Mouse (Mus musculus): ENCODE results near the gene Sptbn2. TPM values are rescaled to one million over a fixed set of nuclear protein-coding genes. Genes with fewer than 3 reads are reported as not detected.

The Sptbn2 gene
- total and polyA plus RNA-seq, 2 experiments from 2014 or later = 17.9 to 143 TPM

DNA sequence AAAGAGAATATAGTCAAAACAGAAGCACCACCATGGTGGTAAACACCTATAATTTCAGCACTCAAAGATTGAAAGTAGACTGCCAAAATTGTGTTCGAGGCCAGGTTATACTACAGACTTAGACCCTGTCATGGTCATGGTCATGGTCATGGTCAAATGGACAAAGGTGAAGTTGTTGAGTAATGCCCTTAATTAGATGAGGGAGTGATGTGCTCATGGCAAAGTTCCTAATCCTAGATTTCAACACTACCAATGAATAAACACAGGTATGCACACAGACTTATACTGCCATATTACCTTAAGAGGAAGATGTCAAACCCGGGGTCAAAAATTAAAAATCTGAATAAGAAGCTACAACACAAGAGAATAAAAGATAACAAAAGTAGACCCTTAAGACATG, 75.3 kb downstream of the Sptbn2 start:
- DNase-seq (ENCODE audit: low spot score) (no peak), ATAC-seq (no peak)
- no peak overlapping the region for H3K4me3 ChIP-seq (ENCODE audit: low read length)
- H3K4me2 ChIP-seq (ENCODE audit: low read depth, low read length) = no peak overlapping the region
- peaks cover 7% of the 10 kb centered on the region for H3K4me1 ChIP-seq (ENCODE audit: insufficient read depth, low read length)
- WGBS = 92% methylated on average over 2 of the region's 2 CpGs
- no peak overlapping the region for H3K27ac ChIP-seq
- peaks cover 26% of the 10 kb centered on the region for H3K36me3 ChIP-seq (ENCODE audit: insufficient read depth, low read length)
- H3K9me3 ChIP-seq (ENCODE audit: low read length) = no peaks in the 10 kb centered on the region
- TF ChIP-seq CTCF (IDR thresholded peaks at IDR 0.05; ENCODE audit: low read depth) = no peak
- H3K27me3 ChIP-seq (ENCODE audit: insufficient read depth, low read length) = no peaks in the 10 kb centered on the region
- no peak overlapping the region for H3K9ac ChIP-seq (replicated peaks; ENCODE audit: low read length)

DNA sequence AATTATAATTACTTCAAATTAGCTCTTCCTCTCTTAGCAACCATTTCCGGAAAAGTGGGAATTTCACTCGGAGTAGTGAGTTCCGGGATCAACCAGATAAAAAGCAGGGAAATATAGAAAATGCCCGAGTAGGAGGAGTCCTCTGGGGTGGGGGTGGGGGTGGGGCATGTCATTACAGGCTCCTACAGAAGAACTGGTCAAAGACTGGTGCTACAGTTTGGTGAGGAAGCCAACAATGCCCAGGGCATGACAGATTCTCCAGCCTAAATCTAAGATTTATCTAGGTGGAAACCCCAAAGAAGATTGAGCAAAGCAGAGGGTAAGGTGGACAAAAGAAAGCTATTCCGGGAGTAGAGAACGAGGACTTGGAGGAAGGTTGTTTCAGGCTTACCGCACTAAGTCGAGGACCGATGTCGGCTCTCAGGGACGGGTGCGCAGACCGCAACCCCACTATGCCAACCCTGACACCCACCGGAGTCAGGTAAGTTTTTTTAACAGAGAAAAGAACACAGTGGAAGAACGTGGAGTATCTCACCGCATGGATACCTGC, 82.4 kb downstream of the Sptbn2 start:
- peak overlapping the region; percentile 70 for H3K9ac ChIP-seq (replicated peaks; ENCODE audit: low read length)
- under 1% methylated on average over 16 of the region's 16 CpGs for WGBS
- H3K9me3 ChIP-seq (ENCODE audit: low read length) = no peaks in the 10 kb centered on the region
- peak overlapping the region; percentile 78 for H3K4me3 ChIP-seq (ENCODE audit: low read length)
- peak overlapping the region; percentile 87 for H3K27ac ChIP-seq
- H3K27me3 ChIP-seq (ENCODE audit: insufficient read depth, low read length) = no peaks in the 10 kb centered on the region
- no peak; the same call in 1 of the 2 replicates for TF ChIP-seq CTCF (IDR thresholded peaks at IDR 0.05; ENCODE audit: low read depth)
- H3K4me2 ChIP-seq (ENCODE audit: low read depth, low read length) = peak overlapping the region; percentile 86
- H3K4me1 ChIP-seq (ENCODE audit: insufficient read depth, low read length) = peaks cover 7% of the 10 kb centered on the region
- ATAC-seq (peak; percentile 22; the same call in 1 of the 2 replicates), DNase-seq (ENCODE audit: low spot score) (peak; percentile 28)
- no peaks in the 10 kb centered on the region for H3K36me3 ChIP-seq (ENCODE audit: insufficient read depth, low read length)

DNA sequence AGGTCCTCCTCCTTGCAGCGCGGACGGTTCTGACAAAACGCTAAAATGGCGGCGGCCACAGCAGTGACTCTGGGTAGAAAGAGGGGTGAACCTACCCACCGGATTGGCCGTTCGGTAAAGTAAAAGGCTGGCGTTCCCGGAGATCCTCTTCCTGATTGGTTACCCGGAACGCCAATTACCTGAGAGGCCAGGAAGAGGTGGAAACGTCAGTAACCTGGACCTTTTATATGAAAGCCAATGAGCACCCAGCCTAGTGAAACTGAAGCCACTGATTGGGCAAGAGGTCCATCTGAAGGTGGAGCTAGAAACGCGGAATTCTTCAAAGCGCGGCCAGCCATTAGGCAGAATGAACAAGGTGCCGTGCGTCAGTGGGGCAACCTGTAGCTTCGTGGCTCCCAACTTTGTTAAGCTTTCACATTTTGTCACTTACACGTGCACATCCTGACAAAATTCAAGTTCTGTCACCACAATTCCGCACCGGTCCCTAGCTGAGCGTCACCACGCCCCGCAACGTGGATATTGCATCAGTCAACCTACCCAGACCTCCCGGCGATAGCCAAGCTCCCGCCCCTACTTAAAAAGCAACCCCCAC, 83.0 kb downstream of the Sptbn2 start, which contains the start of gene Rbm4:
TSS of gene Rbm4 (minus strand) at position 71 of the 592 bp plus-strand sequence.
- WGBS = 0% methylated on average over 31 of the region's 31 CpGs
- no peak; the same call in 1 of the 2 replicates for TF ChIP-seq CTCF (IDR thresholded peaks at IDR 0.05; ENCODE audit: low read depth)
- Histone ChIP-seq H3K9ac (replicated peaks; ENCODE audit: low read length) (peak within 1 kb of the TSS; percentile 70), H3K36me3 (ENCODE audit: insufficient read depth, low read length) (no peaks in the 10 kb centered on the region), H3K27me3 (ENCODE audit: insufficient read depth, low read length) (no peaks in the 10 kb centered on the region), H3K4me2 (ENCODE audit: low read depth, low read length) (peak within 1 kb of the TSS; percentile 86), H3K9me3 (ENCODE audit: low read length) (no peaks in the 10 kb centered on the region), H3K4me1 (ENCODE audit: insufficient read depth, low read length) (peaks cover 7% of the 10 kb centered on the region), H3K27ac (peak within 1 kb of the TSS; percentile 87), H3K4me3 (ENCODE audit: low read length) (peak within 1 kb of the TSS; percentile 78)
- DNase-seq (ENCODE audit: low spot score) (peak; percentile 99), ATAC-seq (peak; percentile 100)

DNA sequence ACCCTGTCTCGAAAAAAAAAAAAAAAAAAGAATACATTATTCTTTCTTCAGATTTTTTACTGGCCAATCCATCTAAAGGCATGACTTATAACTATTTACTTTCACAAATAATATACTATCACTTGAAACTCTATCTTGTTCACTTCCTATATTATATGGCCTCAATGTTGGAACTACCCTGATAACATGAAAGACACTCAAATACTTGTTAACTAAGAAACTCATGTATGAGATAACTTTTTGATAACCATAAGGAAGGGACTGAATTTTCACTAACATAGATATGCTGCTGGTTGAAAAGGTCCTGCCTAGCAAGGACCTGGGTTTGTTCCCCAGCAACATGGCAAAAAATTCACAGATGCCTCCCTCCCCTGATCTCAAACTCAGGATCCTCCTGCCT, 85.0 kb downstream of the Sptbn2 start:
- no peak overlapping the region for H3K27ac ChIP-seq
- 78% methylated on average over 1 of the region's 1 CpGs for WGBS
- no peak overlapping the region for H3K9ac ChIP-seq (replicated peaks; ENCODE audit: low read length)

DNA sequence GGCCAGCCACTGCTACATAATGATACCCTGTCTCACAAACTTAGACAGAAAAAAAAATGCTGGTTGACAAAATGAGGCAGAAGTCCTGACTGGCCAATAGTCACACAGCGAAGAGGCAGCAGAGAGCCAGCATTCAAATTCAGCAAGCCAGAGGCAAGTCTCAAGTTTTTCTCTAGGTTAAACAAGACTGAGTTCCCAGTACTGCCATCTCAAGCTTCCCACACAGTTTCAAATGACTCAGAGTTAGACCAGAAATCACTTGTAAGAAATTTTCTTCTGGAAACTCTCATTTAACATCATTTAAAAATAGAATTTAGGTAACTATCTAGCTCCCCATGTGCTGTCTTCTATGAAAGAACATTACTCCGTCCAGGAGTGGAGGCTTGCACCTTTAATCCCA, 86.9 kb downstream of the Sptbn2 start:
- Histone ChIP-seq H3K9ac (replicated peaks; ENCODE audit: low read length) (no peak overlapping the region), H3K9me3 (ENCODE audit: low read length) (no peaks in the 10 kb centered on the region), H3K4me2 (ENCODE audit: low read depth, low read length) (no peak overlapping the region), H3K36me3 (ENCODE audit: insufficient read depth, low read length) (peaks cover 29% of the 10 kb centered on the region), H3K27ac (no peak overlapping the region), H3K27me3 (ENCODE audit: insufficient read depth, low read length) (no peaks in the 10 kb centered on the region), H3K4me3 (ENCODE audit: low read length) (no peak overlapping the region), H3K4me1 (ENCODE audit: insufficient read depth, low read length) (no peaks in the 10 kb centered on the region; the same call in 1 of the 2 replicates)
- no peak for TF ChIP-seq CTCF (IDR thresholded peaks at IDR 0.05; ENCODE audit: low read depth)
- 97% methylated on average over 2 of the region's 2 CpGs for WGBS
- DNase-seq (ENCODE audit: low spot score) (no peak), ATAC-seq (no peak)

More for the DNA sequence above, 85.0 kb downstream of the Sptbn2 start:
- no peaks in the 10 kb centered on the region for H3K9me3 ChIP-seq (ENCODE audit: low read length)
- TF ChIP-seq CTCF (IDR thresholded peaks at IDR 0.05; ENCODE audit: low read depth) = no peak
- peaks cover 10% of the 10 kb centered on the region; the same call in 1 of the 2 replicates for H3K36me3 ChIP-seq (ENCODE audit: insufficient read depth, low read length)
- DNase-seq (ENCODE audit: low spot score) (no peak), ATAC-seq (no peak)
- no peak overlapping the region for H3K4me3 ChIP-seq (ENCODE audit: low read length)
- no peaks in the 10 kb centered on the region for H3K27me3 ChIP-seq (ENCODE audit: insufficient read depth, low read length)
- no peaks in the 10 kb centered on the region; the same call in 1 of the 2 replicates for H3K4me1 ChIP-seq (ENCODE audit: insufficient read depth, low read length)
- H3K4me2 ChIP-seq (ENCODE audit: low read depth, low read length) = no peak overlapping the region

DNA sequence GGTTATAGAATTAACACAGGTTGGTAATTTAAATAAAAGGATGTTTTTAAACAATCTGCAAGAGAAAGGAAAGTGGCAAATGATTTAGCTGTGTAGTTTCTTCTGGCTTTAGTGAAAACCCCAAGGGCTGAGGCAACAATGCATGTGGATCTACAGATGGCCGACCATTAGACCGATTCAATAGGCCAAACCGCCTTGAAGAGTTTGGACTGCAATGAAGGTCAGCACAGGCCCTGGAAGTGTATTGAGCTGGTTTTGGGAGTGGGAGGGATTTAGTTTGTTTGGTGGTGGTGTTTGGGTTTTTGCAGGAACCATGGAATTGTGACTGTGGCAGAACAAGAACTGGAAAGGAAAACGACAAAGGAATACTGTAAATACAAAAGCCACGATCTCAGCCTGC, 88.1 kb downstream of the Sptbn2 start:
- no peak for TF ChIP-seq CTCF (IDR thresholded peaks at IDR 0.05; ENCODE audit: low read depth)
- DNase-seq (ENCODE audit: low spot score) (no peak), ATAC-seq (no peak)
- no peaks in the 10 kb centered on the region for H3K9me3 ChIP-seq (ENCODE audit: low read length)
- no peak overlapping the region for H3K4me3 ChIP-seq (ENCODE audit: low read length)
- peaks cover 33% of the 10 kb centered on the region for H3K36me3 ChIP-seq (ENCODE audit: insufficient read depth, low read length)
- H3K4me2 ChIP-seq (ENCODE audit: low read depth, low read length) = no peak overlapping the region
- H3K27me3 ChIP-seq (ENCODE audit: insufficient read depth, low read length) = no peaks in the 10 kb centered on the region
- WGBS = 91% methylated on average over 5 of the region's 5 CpGs
- H3K4me1 ChIP-seq (ENCODE audit: insufficient read depth, low read length) = no peaks in the 10 kb centered on the region; the same call in 1 of the 2 replicates
- H3K27ac ChIP-seq = no peak overlapping the region
- no peak overlapping the region for H3K9ac ChIP-seq (replicated peaks; ENCODE audit: low read length)

Other genes with a start within 250 kb of the Sptbn2 start
- 46.2 and 54.5 TPM in 2 replicates for gene Syt12, start 233.7 kb upstream of the Sptbn2 start, total RNA-seq (2014; rRNA removed)
- 9.0 and 9.9 TPM in 2 replicates for gene Syt12, start 233.7 kb upstream of the Sptbn2 start, polyA plus RNA-seq (2015; fragmentation: Nextera tagmentation; extraction: Ambion mirVana)
- gene 2010003K11Rik, start 212.6 kb upstream of the Sptbn2 start, total RNA-seq (2014; rRNA removed) = not detected in 2 replicates
- 0.13 TPM in 1 of 2 replicates, not detected in the other for gene 2010003K11Rik, start 212.6 kb upstream of the Sptbn2 start, polyA plus RNA-seq (2015; fragmentation: Nextera tagmentation; extraction: Ambion mirVana)
- gene Pcx, start 200.7 kb upstream of the Sptbn2 start, total RNA-seq (2014; rRNA removed) = 82.6 and 84.0 TPM in 2 replicates
- gene Pcx, start 200.7 kb upstream of the Sptbn2 start, polyA plus RNA-seq (2015; fragmentation: Nextera tagmentation; extraction: Ambion mirVana) = 50.5 and 53.6 TPM in 2 replicates
- 172 and 178 TPM in 2 replicates for gene Lrfn4, start 95.5 kb upstream of the Sptbn2 start, total RNA-seq (2014; rRNA removed)
- 14.1 and 15.6 TPM in 2 replicates for gene Lrfn4, start 95.5 kb upstream of the Sptbn2 start, polyA plus RNA-seq (2015; fragmentation: Nextera tagmentation; extraction: Ambion mirVana)
- gene Rce1, start 85.5 kb upstream of the Sptbn2 start, total RNA-seq (2014; rRNA removed) = 59.6 and 77.1 TPM in 2 replicates
- 47.6 and 48.9 TPM in 2 replicates for gene Rce1, start 85.5 kb upstream of the Sptbn2 start, polyA plus RNA-seq (2015; fragmentation: Nextera tagmentation; extraction: Ambion mirVana)
- 1.3 and 4.2 TPM in 2 replicates for gene Gm960, start 12.5 kb upstream of the Sptbn2 start, total RNA-seq (2014; rRNA removed)
- 5.2 and 5.5 TPM in 2 replicates for gene Gm960, start 12.5 kb upstream of the Sptbn2 start, polyA plus RNA-seq (2015; fragmentation: Nextera tagmentation; extraction: Ambion mirVana)
- gene Rbm4b, start 45.3 kb downstream of the Sptbn2 start, total RNA-seq (2014; rRNA removed) = 59.2 and 69.4 TPM in 2 replicates
- 81.8 and 84.8 TPM in 2 replicates for gene Rbm4b, start 45.3 kb downstream of the Sptbn2 start, polyA plus RNA-seq (2015; fragmentation: Nextera tagmentation; extraction: Ambion mirVana)
- gene Rbm4, start 82.7 kb downstream of the Sptbn2 start, total RNA-seq (2014; rRNA removed) = 85.3 and 85.6 TPM in 2 replicates
- gene Rbm4, start 82.7 kb downstream of the Sptbn2 start, polyA plus RNA-seq (2015; fragmentation: Nextera tagmentation; extraction: Ambion mirVana) = 39.7 and 40.9 TPM in 2 replicates
- gene Gm21992, start 100.4 kb downstream of the Sptbn2 start, total RNA-seq (2014; rRNA removed) = 6.9 and 9.8 TPM in 2 replicates
- gene Gm21992, start 100.4 kb downstream of the Sptbn2 start, polyA plus RNA-seq (2015; fragmentation: Nextera tagmentation; extraction: Ambion mirVana) = 11.9 and 19.8 TPM in 2 replicates
- gene Rbm14, start 100.5 kb downstream of the Sptbn2 start, total RNA-seq (2014; rRNA removed) = 40.1 and 45.6 TPM in 2 replicates
- 37.5 TPM in 2 replicates for gene Rbm14, start 100.5 kb downstream of the Sptbn2 start, polyA plus RNA-seq (2015; fragmentation: Nextera tagmentation; extraction: Ambion mirVana)
- 21.2 and 32.0 TPM in 2 replicates for gene Ccs, start 128.2 kb downstream of the Sptbn2 start, total RNA-seq (2014; rRNA removed)
- gene Ccs, start 128.2 kb downstream of the Sptbn2 start, polyA plus RNA-seq (2015; fragmentation: Nextera tagmentation; extraction: Ambion mirVana) = 48.4 and 51.1 TPM in 2 replicates
- 0.72 and 0.89 TPM in 2 replicates for gene Ccdc87, start 128.2 kb downstream of the Sptbn2 start, total RNA-seq (2014; rRNA removed)
- 0.71 and 0.83 TPM in 2 replicates for gene Ccdc87, start 128.2 kb downstream of the Sptbn2 start, polyA plus RNA-seq (2015; fragmentation: Nextera tagmentation; extraction: Ambion mirVana)
- 80.2 and 147 TPM in 2 replicates for gene Ctsf, start 144.0 kb downstream of the Sptbn2 start, total RNA-seq (2014; rRNA removed)
- 98.2 and 106 TPM in 2 replicates for gene Ctsf, start 144.0 kb downstream of the Sptbn2 start, polyA plus RNA-seq (2015; fragmentation: Nextera tagmentation; extraction: Ambion mirVana)
- 6.8 and 8.4 TPM in 2 replicates for gene Actn3, start 166.7 kb downstream of the Sptbn2 start, total RNA-seq (2014; rRNA removed)
- gene Actn3, start 166.7 kb downstream of the Sptbn2 start, polyA plus RNA-seq (2015; fragmentation: Nextera tagmentation; extraction: Ambion mirVana) = 3.8 and 3.9 TPM in 2 replicates
- gene Zdhhc24, start 167.5 kb downstream of the Sptbn2 start, total RNA-seq (2014; rRNA removed) = 29.1 and 30.7 TPM in 2 replicates
- 17.4 and 20.9 TPM in 2 replicates for gene Zdhhc24, start 167.5 kb downstream of the Sptbn2 start, polyA plus RNA-seq (2015; fragmentation: Nextera tagmentation; extraction: Ambion mirVana)
- gene Bbs1, start 195.5 kb downstream of the Sptbn2 start, total RNA-seq (2014; rRNA removed) = 17.9 and 37.6 TPM in 2 replicates
- 7.3 and 9.1 TPM in 2 replicates for gene Bbs1, start 195.5 kb downstream of the Sptbn2 start, polyA plus RNA-seq (2015; fragmentation: Nextera tagmentation; extraction: Ambion mirVana)
- gene Dpp3, start 217.1 kb downstream of the Sptbn2 start, total RNA-seq (2014; rRNA removed) = 94.0 and 111 TPM in 2 replicates
- 78.3 and 79.2 TPM in 2 replicates for gene Dpp3, start 217.1 kb downstream of the Sptbn2 start, polyA plus RNA-seq (2015; fragmentation: Nextera tagmentation; extraction: Ambion mirVana)
- 11.9 and 13.4 TPM in 2 replicates for gene Peli3, start 232.0 kb downstream of the Sptbn2 start, total RNA-seq (2014; rRNA removed)
- 8.1 and 8.6 TPM in 2 replicates for gene Peli3, start 232.0 kb downstream of the Sptbn2 start, polyA plus RNA-seq (2015; fragmentation: Nextera tagmentation; extraction: Ambion mirVana)